Mouse (Mus musculus) erythroblast, embryonic 14.5 days (primary cell): ENCODE data around the gene Ltbr.
"Not testable (repeated sequence)": the region's sequence is repeated elsewhere in the genome, so short reads cannot be mapped to it uniquely, and the experiment has no call there.

ENCODE experiments used
- GATA1 ChIP-seq: IDR thresholded peaks from 2 replicates; pipeline ENCODE4 v1.6.1; 2012; ENCODE audit warnings: low read length, inconsistent platforms, mixed read lengths
- TAL1 ChIP-seq: IDR thresholded peaks from 3 replicates; pipeline ENCODE4 v1.6.1; 2012; ENCODE audit warnings: low read length, inconsistent platforms, mixed read lengths

DNA sequence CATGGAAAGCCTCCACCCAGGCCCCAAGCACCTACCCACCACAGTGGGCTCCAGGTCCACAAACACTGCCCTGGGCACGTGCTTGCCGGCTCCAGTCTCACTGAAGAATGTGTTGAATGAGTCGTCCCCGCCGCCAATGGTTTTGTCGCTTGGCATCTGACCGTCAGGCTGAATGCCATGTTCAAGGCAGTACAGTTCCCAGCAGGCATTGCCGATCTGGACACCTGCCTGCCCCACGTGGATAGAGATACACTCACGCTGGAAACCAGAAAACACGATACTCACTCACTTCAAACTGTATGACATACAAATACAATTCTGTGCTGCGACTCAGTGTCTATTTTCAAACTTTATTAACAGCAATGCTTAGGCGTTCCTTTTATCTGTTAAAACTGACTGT is 31.0 kb downstream of the Ltbr start:
- TF ChIP-seq GATA1, TAL1: not testable (repeated sequence)
